Comparison of ENCODE assay signal across 27 mouse cellular contexts in the genomic region with DNA sequence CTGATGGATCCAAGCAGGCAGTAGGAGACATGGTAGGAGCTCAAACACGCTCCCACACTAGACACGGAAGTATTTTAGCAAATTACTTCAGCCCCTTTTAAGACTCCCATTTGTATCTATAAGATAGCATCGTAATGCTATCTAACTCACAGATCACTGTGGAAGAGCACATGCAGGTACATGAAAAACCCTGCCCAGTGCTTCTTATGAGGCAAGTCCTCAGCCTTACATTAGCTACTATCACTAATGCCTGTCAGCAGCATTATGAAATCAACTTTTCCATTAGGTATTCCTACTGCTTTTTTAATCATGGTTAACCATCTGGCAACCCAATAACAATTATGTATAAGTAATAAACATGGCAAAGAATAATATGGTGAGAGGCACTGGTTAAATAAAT.
"Had no signal": no experiment of that assay in that cellular context is flagged by ENCODE, and none has a peak within 500 bp of the region (broad histone marks: within the 10 kb centered on the region; RNA-seq: fewer than 3 reads in every experiment).

No protein-coding gene starts in this region.

- H3K9me3 ChIP-seq: heart, embryonic 10.5 days; heart, embryonic 13.5 days; heart, embryonic 15.5 days; hindbrain, embryonic 13.5 days; kidney, embryonic 15.5 days; limb, embryonic 10.5 days; limb, embryonic 12.5 days; liver, embryonic 13.5 days; liver, embryonic 15.5 days had no signal

- H3K27ac ChIP-seq: gastrocnemius, adult 2 months; heart, embryonic 10.5 days; heart, embryonic 13.5 days; heart, embryonic 15.5 days; hindbrain, embryonic 13.5 days; kidney, embryonic 15.5 days; kidney, postnatal 0 days; limb, embryonic 10.5 days; limb, embryonic 12.5 days; liver, embryonic 13.5 days; liver, embryonic 15.5 days had no signal

- H3K9ac ChIP-seq: heart, embryonic 13.5 days; heart, embryonic 15.5 days; hindbrain, embryonic 13.5 days; kidney, embryonic 15.5 days; limb, embryonic 12.5 days; liver, embryonic 13.5 days; liver, embryonic 15.5 days had no signal

- DNase-seq: gastrocnemius, adult 2 months; gastrocnemius, postnatal 10 days; gastrocnemius, postnatal 25 days; heart, adult 18-20 months; heart, postnatal 14 days; heart, postnatal 36 days; kidney, adult 18-20 months; kidney, adult 8-10 months; kidney, postnatal 14 days; kidney, postnatal 36 days; layer of hippocampus, adult 9-11 months; layer of hippocampus, postnatal 36 days; liver; liver, embryonic 13.5 days had no signal

- H3K36me3 ChIP-seq: heart, embryonic 10.5 days; heart, embryonic 13.5 days; heart, embryonic 15.5 days; hindbrain, embryonic 13.5 days; kidney, embryonic 15.5 days; limb, embryonic 10.5 days; limb, embryonic 12.5 days; liver, embryonic 13.5 days; liver, embryonic 15.5 days had no signal

- H3K27me3 ChIP-seq: heart, embryonic 13.5 days; heart, embryonic 15.5 days; hindbrain, embryonic 13.5 days; kidney, embryonic 15.5 days; limb, embryonic 12.5 days; liver, embryonic 13.5 days; liver, embryonic 15.5 days had no signal

- H3K4me3 ChIP-seq: gastrocnemius, adult 2 months; heart, embryonic 10.5 days; heart, embryonic 13.5 days; heart, embryonic 15.5 days; hindbrain, embryonic 13.5 days; kidney, embryonic 15.5 days; limb, embryonic 10.5 days; limb, embryonic 12.5 days; liver, embryonic 13.5 days; liver, embryonic 15.5 days had no signal

- ATAC-seq: hindbrain, embryonic 16.5 days; inflammation-experienced regulatory T-cells, adult 6 months; intestine, postnatal 0 days had no signal

- H3K4me2 ChIP-seq: heart, embryonic 13.5 days; heart, embryonic 15.5 days; hindbrain, embryonic 13.5 days; kidney, embryonic 15.5 days; limb, embryonic 12.5 days; liver, embryonic 11.5 days; liver, embryonic 13.5 days; liver, embryonic 15.5 days had no signal

- H3K4me1 ChIP-seq: heart, embryonic 10.5 days; heart, embryonic 13.5 days; heart, embryonic 15.5 days; kidney, embryonic 15.5 days; limb, embryonic 12.5 days; liver, embryonic 15.5 days had no signal
